In genomic region chr7:19789904-19790347, GRCm38 (mm10) we compare ENCODE assay signal across 8 mouse cellular contexts. TPM values are rescaled to one million over a fixed set of nuclear protein-coding genes. Genes with fewer than 3 reads are reported as not detected.
DNase-seq lines count a peak whose midpoint lies in the region; ATAC-seq lines count a peak whose summit lies in the region.

No protein-coding gene starts in this region.

- 1% methylated on average over 19 of the region's 19 CpGs for WGBS in hindbrain, embryonic 15.5 days

- no peak overlapping the region for H3K27ac ChIP-seq in hindbrain, embryonic 15.5 days (replicated peaks)

- H3K36me3 ChIP-seq in hindbrain, embryonic 15.5 days, result no peaks in the 10 kb centered on the region

- H3K4me1 ChIP-seq in hindbrain, embryonic 15.5 days (replicated peaks), result peaks cover 4% of the 10 kb centered on the region; the same call in 1 of the 2 replicates

- H3K27me3 ChIP-seq in hindbrain, embryonic 15.5 days, result peaks cover 12% of the 10 kb centered on the region

- H3K9me3 ChIP-seq in hindbrain, embryonic 15.5 days, result no peaks in the 10 kb centered on the region

- H3K4me2 ChIP-seq in hindbrain, embryonic 15.5 days, result peak overlapping the region; percentile 70

- ATAC-seq in hindbrain, embryonic 15.5 days (ENCODE audit: low FRiP score, low read depth), result peak; percentile 40

- H3K9ac ChIP-seq in hindbrain, embryonic 15.5 days, result peak overlapping the region; percentile 35; the same call in 1 of the 2 replicates

- peak overlapping the region; percentile 35 for H3K4me3 ChIP-seq in hindbrain, embryonic 15.5 days

- DNase-seq in T-cell, adult 2 months (ENCODE audit: low spot score), result peak; percentile 82
- DNase-seq in cerebellum, postnatal 36 days, result peak; percentile 84 to 87
- DNase-seq in frontal cortex, postnatal 36 days (ENCODE audit: low spot score in 2 of 2), result peak; percentile 83 to 86
- DNase-seq in left cerebral cortex, adult 11 months (ENCODE audit: low spot score), result peak; percentile 66
- peak; percentile 84 to 93 for DNase-seq in lung, postnatal 4 days
- DNase-seq in retina, postnatal 1 day, result peak; percentile 88
- peak; percentile 98 for DNase-seq in thymus, postnatal 4 days

RNA-seq across cellular contexts. Expression of gene Cblc, which starts 6.7 kb away (rescaled TPM):
- polyA plus RNA-seq in hindbrain, embryonic 15.5 days (2015; fragmentation: Nextera tagmentation; extraction: Ambion mirVana), result 0.37 TPM in 1 of 2 replicates, not detected in the other

RNA-seq across cellular contexts. Expression of gene Bcam, which starts 19.1 kb away (rescaled TPM):
- polyA plus RNA-seq in hindbrain, embryonic 15.5 days (2015; fragmentation: Nextera tagmentation; extraction: Ambion mirVana), result 20.0 and 20.7 TPM in 2 replicates

RNA-seq across cellular contexts. Expression of gene Bcl3, which starts 32.6 kb away (rescaled TPM):
- polyA plus RNA-seq in hindbrain, embryonic 15.5 days (2015; fragmentation: Nextera tagmentation; extraction: Ambion mirVana), result 0.92 and 1.4 TPM in 2 replicates

RNA-seq across cellular contexts. Expression of gene Nectin2, which starts 39.6 kb away (rescaled TPM):
- 58.9 and 60.4 TPM in 2 replicates for polyA plus RNA-seq in hindbrain, embryonic 15.5 days (2015; fragmentation: Nextera tagmentation; extraction: Ambion mirVana)
